Mouse (Mus musculus) mature B cell (primary cell): Measurements from ENCODE around the gene Rnf150.

Experiments
- in situ Hi-C: fragments of 300-500 bp; cut with MboI; formaldehyde crosslinking; loops from 2 replicates; pipeline ENCODE4 v1.14.3; 2019

Rnf150 gene

DNA sequence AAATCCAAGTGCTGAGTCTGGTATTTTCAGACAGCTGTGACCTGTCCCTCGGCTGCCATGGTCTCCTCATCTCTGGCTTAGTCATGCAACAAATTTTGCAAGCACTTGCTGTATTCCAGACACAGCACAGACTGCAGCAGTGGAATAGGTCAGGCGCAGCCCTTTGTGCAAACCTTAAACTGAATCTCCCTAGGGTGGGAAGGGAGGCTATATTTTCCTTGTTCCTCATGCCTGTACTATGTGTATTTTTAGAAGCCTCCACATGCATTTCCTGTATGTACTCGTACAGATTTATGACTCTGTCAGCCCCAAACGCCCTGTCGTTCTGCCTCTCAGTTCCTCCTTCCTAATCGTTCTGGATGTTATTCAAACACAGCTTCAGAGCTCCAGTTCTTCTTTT is 76.8 kb downstream of the Rnf150 start:
- in situ Hi-C loops = no loop called here

GRCm38 (mm10) chr8:82943223-82944006 is 80.3 kb downstream of the Rnf150 start:
- in situ Hi-C loops = no loop called here

GRCm38 (mm10) chr8:82945867-82946266 is 82.7 kb downstream of the Rnf150 start:
- in situ Hi-C loops = no loop called here

GRCm38 (mm10) chr8:82946658-82947057 is 83.5 kb downstream of the Rnf150 start:
- in situ Hi-C loops = no loop called here

- in situ Hi-C loops = no loop called here
These were observed 92.1 kb downstream of the Rnf150 start for GRCm38 (mm10) chr8:82955162-82955754.

- in situ Hi-C loops = no loop called here
These were observed 96.3 kb downstream of the Rnf150 start for GRCm38 (mm10) chr8:82959491-82959890.

DNA sequence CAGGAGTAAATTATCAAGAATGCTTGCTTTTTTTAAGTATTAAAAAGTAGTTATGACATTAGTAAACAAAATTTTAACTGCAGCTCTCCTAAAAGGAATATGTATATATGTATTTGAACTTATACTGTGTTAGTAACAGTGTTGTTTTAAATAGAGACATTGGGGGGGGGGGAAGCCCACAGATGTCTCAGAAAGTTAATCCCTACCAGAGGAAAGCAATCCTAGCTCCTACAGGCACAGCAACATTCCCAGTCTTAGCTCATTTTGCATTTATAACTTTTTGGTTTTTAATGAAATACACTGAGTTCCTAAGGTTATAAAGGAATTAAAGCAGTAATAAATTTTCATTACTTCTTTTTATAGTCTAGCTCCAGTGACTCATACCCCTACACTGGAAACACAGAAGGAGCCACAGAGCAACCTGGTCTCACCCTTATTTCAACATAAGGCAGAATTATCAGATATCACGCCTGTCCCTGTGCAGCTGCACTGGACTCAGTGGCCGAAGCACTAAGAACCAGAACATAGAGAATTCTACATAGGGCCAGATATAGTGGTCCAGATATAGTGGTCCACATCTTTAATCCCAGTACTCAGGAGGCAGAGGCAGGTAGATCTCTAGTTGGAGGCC is 96.9 kb downstream of the Rnf150 start:
- in situ Hi-C loops = no loop called here

- in situ Hi-C loops = no loop called here
These were observed 101.4 kb downstream of the Rnf150 start for GRCm38 (mm10) chr8:82964537-82964936.

DNA sequence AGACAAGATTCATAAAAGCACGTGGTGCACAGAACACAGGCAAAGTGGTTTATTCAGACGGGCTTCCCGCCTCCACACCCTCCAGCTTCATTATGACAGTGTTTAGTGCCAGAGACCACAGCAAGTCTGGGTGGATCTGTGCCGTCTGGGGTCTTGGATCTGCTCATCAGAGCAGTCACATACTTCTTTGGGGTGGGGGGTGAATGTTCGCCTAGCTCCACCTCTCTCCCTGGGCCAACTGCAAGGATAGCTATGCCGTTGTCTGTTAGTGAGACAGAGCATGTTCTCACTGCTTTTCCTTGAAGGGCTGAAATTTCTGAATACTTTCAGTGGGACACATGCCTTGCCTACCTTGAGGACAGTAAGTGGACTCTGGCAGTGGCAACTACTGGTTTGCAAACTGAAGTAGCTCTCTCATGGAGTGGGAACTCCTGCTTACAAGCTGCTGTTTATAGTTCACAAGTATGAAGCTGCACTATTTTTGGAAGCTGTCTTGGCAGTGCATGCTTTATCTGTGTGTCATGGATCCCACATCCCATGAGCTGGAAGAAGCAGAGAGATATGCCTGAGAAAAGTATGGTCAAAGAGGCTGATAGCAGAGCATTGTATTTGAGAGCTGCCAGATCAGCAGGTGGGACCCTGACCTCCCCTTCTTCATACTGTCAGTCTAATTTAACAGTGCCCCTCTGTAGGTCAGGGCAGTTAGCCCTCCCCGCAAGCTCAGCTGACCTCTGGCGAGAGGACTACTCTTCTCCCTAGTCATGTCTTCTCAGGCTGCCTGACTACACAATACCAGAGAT is 104.9 kb downstream of the Rnf150 start:
- in situ Hi-C loops = no loop called here

GRCm38 (mm10) chr8:82969967-82970366 is 106.8 kb downstream of the Rnf150 start:
- in situ Hi-C loops = no loop called here

DNA sequence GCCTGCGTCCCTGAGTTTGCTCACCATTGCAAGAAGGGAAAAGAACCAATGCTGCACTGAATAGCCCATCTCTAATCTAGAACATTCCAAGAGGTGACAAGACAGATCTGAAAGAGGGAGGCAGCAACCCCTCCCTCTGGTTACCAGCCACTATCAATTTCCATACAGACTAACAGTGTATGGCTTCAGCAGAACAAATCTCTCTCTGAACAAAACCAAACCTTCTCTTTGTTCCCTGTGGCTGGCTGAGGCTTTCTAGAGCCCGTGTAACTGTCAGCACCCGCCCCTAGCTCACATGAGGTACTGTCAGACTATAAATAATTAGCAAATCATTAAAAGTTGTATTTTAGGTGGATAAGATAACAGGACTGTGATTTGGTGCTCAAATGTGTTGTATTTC is 109.7 kb downstream of the Rnf150 start:
- in situ Hi-C loops = no loop called here

- in situ Hi-C loops = no loop called here
These were observed 110.2 kb downstream of the Rnf150 start for GRCm38 (mm10) chr8:82973331-82973730.

- in situ Hi-C loops = no loop called here
These were observed 118.2 kb downstream of the Rnf150 start for GRCm38 (mm10) chr8:82981244-82981855.

- in situ Hi-C loops = no loop called here
These were observed 119.7 kb downstream of the Rnf150 start for GRCm38 (mm10) chr8:82982873-82983272.

DNA sequence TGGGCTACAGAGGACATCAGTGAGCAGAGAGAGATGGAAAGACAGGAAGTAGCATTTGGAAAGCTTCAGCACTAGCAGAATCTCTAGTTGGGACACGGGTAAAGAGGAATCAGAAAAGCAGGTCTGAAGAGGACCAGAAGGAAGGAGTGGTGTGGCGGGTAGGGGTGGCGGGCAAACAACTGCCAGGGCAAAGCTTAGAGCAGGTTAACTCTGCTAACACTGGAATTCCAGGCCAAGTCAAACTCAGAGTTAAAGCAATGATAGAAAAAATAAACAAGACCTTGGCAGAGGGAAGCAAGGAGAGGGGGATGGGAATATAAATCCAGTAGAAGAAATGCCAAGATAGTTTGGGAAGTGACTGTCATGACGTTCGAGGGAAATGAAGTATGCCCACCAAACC is 120.1 kb downstream of the Rnf150 start:
- in situ Hi-C loops = no loop called here

GRCm38 (mm10) chr8:82992093-82992492 is 128.9 kb downstream of the Rnf150 start:
- in situ Hi-C loops = no loop called here

GRCm38 (mm10) chr8:82995727-82996438 is 132.7 kb downstream of the Rnf150 start:
- in situ Hi-C loops = no loop called here

DNA sequence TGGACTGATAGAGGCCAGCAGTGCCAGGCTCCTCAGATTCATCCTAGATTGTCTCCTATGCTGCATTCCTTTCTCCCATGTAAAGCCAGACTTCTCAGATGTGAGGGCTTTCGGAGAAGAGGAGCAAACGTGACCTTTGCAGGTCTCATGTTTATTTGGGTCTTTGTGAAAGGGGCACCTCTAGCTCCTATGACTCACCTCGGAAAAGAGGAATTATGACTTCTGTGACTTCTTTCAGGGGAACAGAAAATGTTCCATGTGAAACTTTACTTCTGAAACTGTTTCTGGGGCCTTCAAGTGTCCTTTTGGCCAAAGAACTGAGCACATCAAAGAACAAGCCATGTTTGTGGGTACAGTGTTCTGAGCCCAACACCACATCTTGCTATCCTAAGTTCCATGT is 133.7 kb downstream of the Rnf150 start:
- in situ Hi-C loops = no loop called here

- in situ Hi-C loops = no loop called here
These were observed 135.6 kb downstream of the Rnf150 start for GRCm38 (mm10) chr8:82998778-82999177.

DNA sequence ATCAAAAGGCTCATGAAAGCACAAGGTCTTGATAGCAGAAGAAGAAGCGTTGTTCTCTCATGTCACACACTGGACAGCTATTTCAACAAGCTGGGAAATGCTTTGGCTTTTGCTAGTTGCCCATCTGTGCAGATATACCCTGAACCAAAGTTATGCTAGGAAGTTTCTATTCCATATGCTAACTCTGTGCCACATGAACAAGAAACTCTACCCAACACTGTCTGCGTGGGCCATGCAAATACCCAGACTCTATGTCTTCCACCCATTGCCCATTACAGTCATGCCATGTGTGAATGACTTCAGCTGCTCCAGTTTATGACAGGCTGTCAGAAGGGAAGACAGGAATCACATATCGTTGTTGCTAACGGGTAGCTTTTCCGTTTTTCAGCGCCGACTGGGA is 140.0 kb downstream of the Rnf150 start:
- in situ Hi-C loops = no loop called here

DNA sequence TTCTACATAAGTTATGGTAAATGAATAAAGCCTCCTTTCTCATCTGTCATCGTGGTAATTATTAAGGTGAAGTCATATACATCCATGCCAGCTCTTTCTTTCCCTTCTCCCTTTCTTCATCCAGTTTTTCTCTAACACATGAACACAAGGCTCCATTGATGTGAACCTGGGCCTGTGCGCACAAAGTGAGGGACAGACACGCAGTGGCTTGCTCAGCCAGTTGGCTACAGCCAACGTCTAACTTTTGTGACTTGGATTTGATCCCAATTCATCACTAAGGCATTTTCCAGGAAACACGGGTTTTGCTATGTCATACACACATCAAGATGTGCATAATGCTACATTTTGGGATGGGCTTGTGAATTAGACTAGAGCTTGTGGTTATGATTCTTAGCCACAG is 146.3 kb downstream of the Rnf150 start:
- in situ Hi-C loops = no loop called here
